Mouse (Mus musculus): Measurements from ENCODE around the gene Gm49354. TPM values are rescaled to one million over a fixed set of nuclear protein-coding genes. Genes with fewer than 3 reads are reported as not detected.
"Not testable (repeated sequence)": the region's sequence is repeated elsewhere in the genome, so short reads cannot be mapped to it uniquely, and the experiment has no call there.

The Gm49354 gene
- polyA plus RNA-seq, 1 experiment from 2014 or later = not detected

DNA sequence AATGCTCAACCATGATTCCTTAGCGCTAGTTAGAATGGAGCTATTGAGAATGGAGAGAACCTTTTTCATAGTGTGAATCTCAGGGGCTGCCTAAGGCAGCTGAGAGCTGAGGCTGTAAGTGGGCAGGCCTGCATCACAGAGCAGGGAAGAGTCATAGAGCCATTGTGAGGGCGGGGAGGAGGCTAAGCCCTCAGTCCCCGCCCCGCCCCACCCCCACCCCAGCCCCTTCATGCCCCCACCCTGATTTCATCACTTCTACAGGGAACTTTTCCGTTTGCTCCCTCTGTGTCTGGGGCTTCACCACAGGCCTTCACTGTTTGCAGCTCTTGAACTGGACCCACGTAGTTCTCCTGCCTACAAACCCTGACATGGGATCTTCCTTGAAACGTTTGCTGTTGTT lies 50.4 kb downstream of the Gm49354 start, which contains the start of gene Spata31d1d:
TSS of gene Spata31d1d (minus strand) at position 101 of the 400 bp plus-strand sequence.
- H3K4me1 ChIP-seq = no peaks in the 10 kb centered on the region
- H3K27me3 ChIP-seq = no peaks in the 10 kb centered on the region
- no peaks in the 10 kb centered on the region for H3K36me3 ChIP-seq
- H3K9me3 ChIP-seq = no peaks in the 10 kb centered on the region
- H3K4me3 ChIP-seq = no peak within 1 kb of the TSS
- no peak within 1 kb of the TSS for H3K4me2 ChIP-seq
- ATAC-seq (ENCODE audit: insufficient number of reproducible peaks, low FRiP score, low TSS enrichment, low read depth) = no peak
- WGBS = 53% methylated on average over 7 of the region's 7 CpGs
- no peak within 1 kb of the TSS for H3K27ac ChIP-seq
- H3K9ac ChIP-seq = no peak within 1 kb of the TSS

DNA sequence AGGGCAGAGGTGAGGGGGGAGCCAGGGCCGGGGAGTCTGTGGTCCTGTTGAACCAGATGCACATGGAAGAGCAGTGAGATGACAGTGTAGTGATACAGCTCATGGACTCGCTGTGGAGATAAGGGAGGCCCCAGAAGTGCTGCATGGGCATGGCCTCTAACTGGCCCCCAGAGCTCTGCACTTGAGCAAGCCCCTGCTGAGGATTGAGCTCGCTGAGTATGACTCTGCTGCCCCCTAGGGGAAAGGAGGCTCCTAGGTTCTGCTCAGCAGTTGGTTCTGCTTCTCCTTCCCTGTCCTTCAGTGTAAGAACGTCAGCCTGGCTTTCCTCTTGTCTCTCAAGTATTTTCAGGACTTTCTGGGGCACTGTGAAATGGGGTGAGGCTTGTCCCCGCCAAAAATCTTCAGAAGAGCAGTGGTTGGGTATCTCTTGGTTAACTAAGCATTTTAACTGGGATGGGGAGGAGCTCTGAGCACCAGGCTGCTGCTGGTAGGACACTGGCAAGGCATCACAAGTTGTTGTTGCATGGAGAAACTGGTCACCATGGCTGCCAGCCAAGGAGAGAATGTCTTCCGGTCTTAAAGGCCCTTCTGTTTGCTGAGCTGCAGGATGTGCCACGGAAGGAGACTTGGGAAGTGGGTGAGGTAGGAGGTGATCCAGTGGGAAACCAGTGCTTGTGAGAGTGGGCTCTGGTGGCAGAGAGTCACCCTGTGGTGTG lies 53.5 kb downstream of the Gm49354 start:
- H3K36me3 ChIP-seq = no peaks in the 10 kb centered on the region
- H3K4me2 ChIP-seq = no peak overlapping the region
- H3K4me1 ChIP-seq = peaks cover 5% of the 10 kb centered on the region
- 28% methylated on average over 7 of the region's 7 CpGs for WGBS
- no peak overlapping the region for H3K27ac ChIP-seq
- no peak overlapping the region for H3K9ac ChIP-seq
- H3K4me3 ChIP-seq = no peak overlapping the region
- peak; percentile 53; the same call in 1 of the 2 replicates for ATAC-seq (ENCODE audit: insufficient number of reproducible peaks, low FRiP score, low TSS enrichment, low read depth)
- H3K27me3 ChIP-seq = no peaks in the 10 kb centered on the region
- no peaks in the 10 kb centered on the region for H3K9me3 ChIP-seq

DNA sequence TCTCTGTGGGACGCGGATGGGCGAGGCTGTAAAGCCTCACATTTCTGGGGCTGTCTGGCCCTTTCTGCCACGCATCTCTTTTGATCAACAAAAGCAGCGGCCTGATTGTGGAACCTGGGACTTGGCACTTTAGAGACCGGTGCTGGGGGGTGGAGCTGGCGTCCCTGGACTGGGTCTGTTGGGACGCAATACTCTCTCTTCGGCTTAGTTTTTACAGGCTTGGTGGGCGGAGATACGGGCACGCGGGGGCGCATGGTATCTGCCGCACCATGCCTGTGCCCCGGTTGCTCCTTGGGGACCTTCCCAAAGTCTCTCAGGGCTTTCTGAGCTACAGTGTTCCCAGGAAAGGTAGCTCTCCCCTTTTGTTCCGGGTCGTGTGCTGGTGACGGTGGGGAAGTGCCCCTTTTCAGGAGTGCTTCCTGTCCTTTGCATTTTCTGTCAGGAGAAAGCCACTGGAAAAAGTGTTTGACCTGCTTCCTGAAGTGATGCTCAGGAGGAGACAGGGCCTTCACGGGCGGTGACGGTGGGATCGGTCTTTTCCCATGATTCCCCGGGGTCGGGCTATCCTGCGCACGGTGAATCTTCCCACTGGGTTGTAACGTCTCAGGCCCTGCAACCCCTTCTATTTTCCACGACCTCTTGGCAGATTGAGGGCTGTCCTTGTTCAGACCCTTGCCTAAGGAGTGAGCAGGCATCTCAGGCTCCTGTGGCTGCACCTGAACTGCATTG lies 55.7 kb downstream of the Gm49354 start:
- H3K4me3 ChIP-seq = peak overlapping the region; percentile 3; the same call in 1 of the 2 replicates
- H3K9ac ChIP-seq = no peak overlapping the region
- H3K27ac ChIP-seq = no peak overlapping the region

DNA sequence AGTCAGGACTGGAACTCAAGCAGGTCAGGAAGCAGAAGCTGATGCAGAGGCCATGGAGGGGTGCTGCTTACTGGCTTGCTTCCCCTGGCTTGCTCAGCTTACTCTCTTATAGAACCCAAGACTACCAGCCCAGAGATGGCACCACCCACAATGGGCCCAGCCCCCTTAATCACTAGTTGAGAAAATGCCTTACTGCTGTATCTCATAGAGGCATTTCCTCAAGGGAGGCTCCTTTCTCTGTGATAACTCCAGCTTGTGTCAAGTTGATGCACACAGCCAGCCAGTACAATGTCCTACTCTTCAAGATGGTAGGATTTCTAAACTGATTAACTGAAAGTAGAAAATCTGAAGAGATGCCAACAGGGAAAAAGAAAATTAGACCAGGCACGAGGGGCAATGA lies 60.0 kb downstream of the Gm49354 start:
- WGBS = 78% methylated on average over 1 of the region's 1 CpGs
- H3K27ac ChIP-seq, H3K9me3 ChIP-seq: not testable (repeated sequence)

More for the DNA sequence above, 55.7 kb downstream of the Gm49354 start:
- Histone ChIP-seq H3K4me1 (peaks cover 5% of the 10 kb centered on the region), H3K27me3 (no peaks in the 10 kb centered on the region), H3K36me3 (no peaks in the 10 kb centered on the region), H3K9me3 (no peaks in the 10 kb centered on the region), H3K4me2 (peak overlapping the region; percentile 39)
- ATAC-seq (ENCODE audit: insufficient number of reproducible peaks, low FRiP score, low TSS enrichment, low read depth) = no peak
- 24% methylated on average over 29 of the region's 29 CpGs for WGBS

DNA sequence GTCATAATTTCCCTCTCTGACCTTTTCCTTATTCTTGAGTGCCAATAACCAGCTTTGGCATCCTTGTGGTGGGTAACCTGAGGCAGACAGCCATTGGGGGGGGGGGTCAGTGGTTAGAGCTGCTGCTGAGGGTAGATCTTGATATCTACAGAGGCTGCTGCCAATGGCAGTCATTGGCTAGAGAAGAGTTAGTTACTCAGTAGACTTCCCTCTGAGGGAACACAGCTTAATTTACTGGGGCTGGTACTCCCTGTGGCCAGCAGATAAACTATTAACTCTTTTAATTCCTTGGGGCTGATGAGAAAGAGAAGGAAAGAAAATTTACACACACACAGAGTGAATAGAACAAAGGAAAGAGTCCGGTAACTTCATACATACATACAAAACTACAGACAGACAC lies 62.6 kb downstream of the Gm49354 start:
- no peak overlapping the region for H3K4me3 ChIP-seq
- no peak overlapping the region for H3K9ac ChIP-seq
- no peaks in the 10 kb centered on the region for H3K27me3 ChIP-seq
- WGBS = 76% methylated on average over 1 of the region's 1 CpGs
- no peaks in the 10 kb centered on the region for H3K9me3 ChIP-seq
- H3K4me2 ChIP-seq = no peak overlapping the region
- H3K36me3 ChIP-seq = no peaks in the 10 kb centered on the region
- H3K27ac ChIP-seq = peak overlapping the region; percentile 22; the same call in 1 of the 2 replicates
- H3K4me1 ChIP-seq = peaks cover 8% of the 10 kb centered on the region
- ATAC-seq (ENCODE audit: insufficient number of reproducible peaks, low FRiP score, low TSS enrichment, low read depth) = no peak

More for the DNA sequence above, 60.0 kb downstream of the Gm49354 start:
- H3K9ac ChIP-seq; H3K4me3 ChIP-seq; H3K27me3 ChIP-seq; H3K4me2 ChIP-seq; ATAC-seq (ENCODE audit: insufficient number of reproducible peaks, low FRiP score, low TSS enrichment, low read depth); H3K36me3 ChIP-seq: not testable (repeated sequence)
- peaks cover 13% of the 10 kb centered on the region for H3K4me1 ChIP-seq

DNA sequence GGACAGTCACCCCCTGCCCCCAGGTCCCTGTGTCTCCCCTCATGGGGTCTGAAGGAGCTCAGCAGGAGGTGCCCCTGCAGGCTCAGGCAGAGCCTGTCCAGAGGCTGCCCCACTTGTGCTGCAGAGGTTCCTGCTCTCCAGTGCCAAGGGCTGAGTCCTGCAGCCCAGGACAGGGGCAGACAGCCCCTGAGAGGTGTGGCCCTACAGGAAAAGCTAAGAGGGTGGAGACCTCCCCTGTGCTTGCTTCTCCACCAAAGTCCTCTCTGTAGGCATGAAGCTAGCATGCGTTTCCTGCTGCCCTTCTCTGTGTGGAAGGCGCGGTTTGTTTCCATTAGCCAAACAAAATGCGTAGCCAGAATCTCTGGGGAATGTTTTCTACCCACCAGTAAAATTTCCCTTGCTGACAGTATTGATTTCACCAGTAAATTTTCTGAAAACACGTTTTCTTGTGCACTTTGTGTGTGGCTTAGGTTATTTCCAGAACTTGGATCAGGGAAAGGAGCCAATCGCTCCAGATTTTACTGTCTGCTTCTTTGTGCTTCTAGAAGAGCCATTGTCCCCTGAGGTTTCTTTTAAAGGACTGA lies 63.1 kb downstream of the Gm49354 start:
- H3K4me1 ChIP-seq, H3K9ac ChIP-seq, H3K4me2 ChIP-seq, H3K27me3 ChIP-seq, H3K36me3 ChIP-seq, H3K9me3 ChIP-seq, H3K4me3 ChIP-seq: not testable (repeated sequence)
- peak overlapping the region; percentile 22; the same call in 1 of the 2 replicates for H3K27ac ChIP-seq
- 31% methylated on average over 6 of the region's 6 CpGs for WGBS
- 0 out of 2 replicates have a peak, but pooled peaks have one; percentile 45 for ATAC-seq (ENCODE audit: insufficient number of reproducible peaks, low FRiP score, low TSS enrichment, low read depth)

DNA sequence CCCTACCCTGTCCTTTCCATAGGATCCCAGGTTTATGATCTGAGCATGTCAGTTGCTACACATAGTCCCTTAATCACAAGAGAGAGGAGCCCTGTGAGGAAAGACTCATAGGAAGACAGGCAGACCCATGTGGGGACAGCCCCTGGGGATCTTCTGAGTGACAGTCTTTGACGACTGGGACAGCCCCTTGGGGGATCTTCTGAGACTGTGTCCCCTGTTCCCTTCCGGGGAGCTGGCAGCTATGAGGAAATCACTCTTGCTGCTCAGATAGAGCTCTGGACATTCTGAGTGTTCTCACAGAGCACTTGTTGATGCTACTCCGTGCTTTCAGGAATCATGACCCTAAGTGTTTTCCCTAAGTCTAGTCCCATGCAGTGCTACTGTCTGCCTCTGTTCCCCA lies 68.3 kb downstream of the Gm49354 start:
- no peaks in the 10 kb centered on the region for H3K4me1 ChIP-seq
- H3K9ac ChIP-seq = no peak overlapping the region
- no peak overlapping the region for H3K4me2 ChIP-seq
- ATAC-seq (ENCODE audit: insufficient number of reproducible peaks, low FRiP score, low TSS enrichment, low read depth) = no peak
- no peak overlapping the region for H3K4me3 ChIP-seq
- H3K27ac ChIP-seq = no peak overlapping the region
- H3K27me3 ChIP-seq = no peaks in the 10 kb centered on the region
- no peaks in the 10 kb centered on the region for H3K36me3 ChIP-seq
- WGBS = 39% methylated on average over 3 of the region's 3 CpGs
- no peaks in the 10 kb centered on the region for H3K9me3 ChIP-seq

DNA sequence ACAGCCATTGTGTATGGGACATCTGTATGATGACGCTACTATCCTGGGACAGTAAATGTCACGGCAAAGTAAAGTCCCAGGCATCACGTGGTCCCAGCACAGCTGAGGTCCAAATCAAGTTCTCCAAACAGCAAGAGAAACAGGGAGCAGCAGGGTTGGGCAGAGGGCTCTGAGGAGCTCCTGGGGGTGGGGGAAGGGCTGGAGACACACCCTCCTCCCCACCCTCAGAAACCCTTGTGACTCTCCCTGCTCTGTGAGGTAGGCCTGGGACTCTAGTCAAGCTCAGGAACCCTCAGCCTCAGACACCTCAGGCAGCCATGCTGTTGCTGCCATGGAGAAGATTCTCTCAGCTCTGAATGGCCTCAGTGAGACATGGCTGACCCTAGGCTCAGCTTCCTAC lies 70.1 kb downstream of the Gm49354 start, which contains the start of gene Spata31d1b:
TSS of gene Spata31d1b (plus strand) at position 301 of the 400 bp plus-strand sequence.
- H3K9me3 ChIP-seq; H3K27ac ChIP-seq; H3K4me3 ChIP-seq; H3K27me3 ChIP-seq; H3K4me2 ChIP-seq; H3K9ac ChIP-seq; H3K4me1 ChIP-seq; H3K36me3 ChIP-seq; ATAC-seq (ENCODE audit: insufficient number of reproducible peaks, low FRiP score, low TSS enrichment, low read depth): not testable (repeated sequence)
- WGBS = 60% methylated on average over 3 of the region's 3 CpGs

DNA sequence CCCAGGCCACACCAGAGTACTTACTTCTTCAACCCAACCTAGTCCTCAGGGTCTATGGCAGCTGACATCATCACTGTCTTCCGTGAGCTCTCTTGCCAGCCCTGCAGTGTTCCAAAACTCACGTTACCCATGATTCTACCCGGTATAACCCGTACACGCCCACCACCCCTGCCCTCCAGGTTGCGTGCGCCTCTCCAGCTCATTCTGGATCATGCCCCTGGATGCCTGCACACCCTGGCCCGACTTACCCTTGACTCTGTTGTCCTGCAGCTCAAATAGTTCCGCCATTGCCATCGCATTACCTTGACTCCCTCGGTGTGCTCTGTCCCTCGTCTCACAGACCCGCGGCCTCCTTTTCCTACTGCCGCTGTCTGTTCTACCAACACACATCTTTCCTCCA lies 71.8 kb downstream of the Gm49354 start, which contains the start of gene Spata31d1a:
TSS of gene Spata31d1a (minus strand) at position 101 of the 400 bp plus-strand sequence.
- Histone ChIP-seq H3K27me3 (no peaks in the 10 kb centered on the region), H3K36me3 (no peaks in the 10 kb centered on the region), H3K4me2 (no peak within 1 kb of the TSS), H3K4me3 (no peak within 1 kb of the TSS), H3K4me1 (no peaks in the 10 kb centered on the region), H3K9me3 (no peaks in the 10 kb centered on the region), H3K27ac (no peak within 1 kb of the TSS), H3K9ac (no peak within 1 kb of the TSS)
- WGBS = 88% methylated on average over 15 of the region's 15 CpGs
- ATAC-seq (ENCODE audit: insufficient number of reproducible peaks, low FRiP score, low TSS enrichment, low read depth) = no peak

Other genes starting within 250 kb of the Gm49354 start
- gene Agtpbp1, start 197.0 kb downstream of the Gm49354 start, polyA plus RNA-seq (2015; fragmentation: Nextera tagmentation; extraction: Ambion mirVana) = 9.3 and 12.2 TPM in 2 replicates
- gene Naa35, start 197.0 kb downstream of the Gm49354 start, polyA plus RNA-seq (2015; fragmentation: Nextera tagmentation; extraction: Ambion mirVana) = 74.2 and 80.9 TPM in 2 replicates
- 38.8 and 39.4 TPM in 2 replicates for gene Golm1, start 106.4 kb downstream of the Gm49354 start, polyA plus RNA-seq (2015; fragmentation: Nextera tagmentation; extraction: Ambion mirVana)
- gene 4921517D22Rik, start 88.1 kb downstream of the Gm49354 start, polyA plus RNA-seq (2015; fragmentation: Nextera tagmentation; extraction: Ambion mirVana) = not detected in 2 replicates
- not detected in 2 replicates for gene Spata31d1a, start 71.9 kb downstream of the Gm49354 start, polyA plus RNA-seq (2015; fragmentation: Nextera tagmentation; extraction: Ambion mirVana)
- 0.04 TPM in 1 of 2 replicates, not detected in the other for gene Spata31d1b, start 70.0 kb downstream of the Gm49354 start, polyA plus RNA-seq (2015; fragmentation: Nextera tagmentation; extraction: Ambion mirVana)
- gene Spata31d1d, start 50.5 kb downstream of the Gm49354 start, polyA plus RNA-seq (2015; fragmentation: Nextera tagmentation; extraction: Ambion mirVana) = not detected in 2 replicates
- not detected in 2 replicates for gene 1700014D04Rik, start 35.5 kb downstream of the Gm49354 start, polyA plus RNA-seq (2015; fragmentation: Nextera tagmentation; extraction: Ambion mirVana)
- 111 and 132 TPM in 2 replicates for gene Isca1, start 12.4 kb downstream of the Gm49354 start, polyA plus RNA-seq (2015; fragmentation: Nextera tagmentation; extraction: Ambion mirVana)
- gene Tut7, start 40.9 kb upstream of the Gm49354 start, polyA plus RNA-seq (2015; fragmentation: Nextera tagmentation; extraction: Ambion mirVana) = 50.4 and 57.1 TPM in 2 replicates

All from limb, embryonic 15.5 days (tissue).